Mouse (Mus musculus): Measurements from ENCODE around the gene Rpgrip1.

The Rpgrip1 gene

DNA sequence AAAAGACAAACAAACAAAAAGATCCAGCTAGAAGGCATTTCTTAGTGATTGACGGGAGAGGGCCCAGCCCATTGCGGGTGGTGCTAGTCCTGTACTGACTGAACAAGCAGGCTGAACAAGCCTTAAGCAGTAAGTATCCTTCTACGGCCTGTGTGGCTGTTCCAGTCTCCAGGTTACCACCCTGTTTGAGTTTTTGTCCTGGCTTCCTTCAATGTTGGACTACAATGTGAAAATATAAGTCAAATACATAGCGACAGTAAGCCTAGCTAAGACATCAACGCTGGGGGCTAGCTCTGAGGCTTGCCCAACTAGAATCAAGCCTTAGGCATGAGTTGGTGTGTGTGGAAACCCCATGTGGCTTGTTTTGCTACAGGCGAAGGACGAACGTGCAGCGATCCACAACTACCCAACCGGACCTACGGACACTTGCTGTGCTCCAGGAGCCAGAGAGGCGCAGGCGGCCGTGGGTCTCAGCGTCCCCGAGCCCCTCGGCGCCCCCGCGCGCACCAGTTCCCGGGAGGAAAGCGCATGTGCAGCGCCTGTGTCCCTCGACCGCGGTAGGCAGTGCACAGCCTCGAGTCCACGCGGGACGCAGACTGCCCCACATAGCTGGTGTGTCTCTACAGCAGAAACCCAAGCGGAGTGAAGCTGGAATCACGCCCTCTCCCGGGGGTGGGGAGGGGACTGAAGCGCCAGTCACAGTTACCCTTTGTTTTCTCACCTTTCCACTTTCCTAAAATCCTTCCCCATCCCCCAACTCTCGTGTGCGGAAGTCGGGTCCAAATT is 8.5 kb downstream of the Rpgrip1 start:
- peak; percentile 61 for DNase-seq

- no peak for DNase-seq
Observed at GRCm38 (mm10) chr14:52120169-52120568, 9.7 kb downstream of the Rpgrip1 start.

DNA sequence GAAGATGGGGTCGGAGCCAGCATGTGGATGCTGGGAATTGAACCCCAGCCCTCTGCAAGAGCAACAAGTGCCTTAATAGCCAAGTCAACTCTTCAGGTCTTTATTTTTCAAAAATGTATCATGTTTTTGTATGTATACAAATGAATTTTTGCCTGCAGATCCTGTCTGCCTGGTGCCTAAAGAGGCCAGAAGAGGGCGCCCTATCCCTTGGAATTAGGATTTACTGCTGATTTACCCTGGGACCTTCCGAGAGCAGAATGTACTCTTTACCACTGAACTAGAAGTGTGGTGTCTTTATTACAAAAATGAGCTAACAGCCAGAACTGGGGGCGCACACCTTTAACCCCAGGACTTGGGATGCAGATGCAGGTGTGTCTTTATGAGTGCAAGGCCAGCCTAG is 13.4 kb downstream of the Rpgrip1 start:
- peak; percentile 78 for DNase-seq

- DNase-seq = no peak
Observed at GRCm38 (mm10) chr14:52124636-52125035, 14.1 kb downstream of the Rpgrip1 start.

- no peak for DNase-seq
Observed at GRCm38 (mm10) chr14:52133584-52133983, 23.1 kb downstream of the Rpgrip1 start.

DNA sequence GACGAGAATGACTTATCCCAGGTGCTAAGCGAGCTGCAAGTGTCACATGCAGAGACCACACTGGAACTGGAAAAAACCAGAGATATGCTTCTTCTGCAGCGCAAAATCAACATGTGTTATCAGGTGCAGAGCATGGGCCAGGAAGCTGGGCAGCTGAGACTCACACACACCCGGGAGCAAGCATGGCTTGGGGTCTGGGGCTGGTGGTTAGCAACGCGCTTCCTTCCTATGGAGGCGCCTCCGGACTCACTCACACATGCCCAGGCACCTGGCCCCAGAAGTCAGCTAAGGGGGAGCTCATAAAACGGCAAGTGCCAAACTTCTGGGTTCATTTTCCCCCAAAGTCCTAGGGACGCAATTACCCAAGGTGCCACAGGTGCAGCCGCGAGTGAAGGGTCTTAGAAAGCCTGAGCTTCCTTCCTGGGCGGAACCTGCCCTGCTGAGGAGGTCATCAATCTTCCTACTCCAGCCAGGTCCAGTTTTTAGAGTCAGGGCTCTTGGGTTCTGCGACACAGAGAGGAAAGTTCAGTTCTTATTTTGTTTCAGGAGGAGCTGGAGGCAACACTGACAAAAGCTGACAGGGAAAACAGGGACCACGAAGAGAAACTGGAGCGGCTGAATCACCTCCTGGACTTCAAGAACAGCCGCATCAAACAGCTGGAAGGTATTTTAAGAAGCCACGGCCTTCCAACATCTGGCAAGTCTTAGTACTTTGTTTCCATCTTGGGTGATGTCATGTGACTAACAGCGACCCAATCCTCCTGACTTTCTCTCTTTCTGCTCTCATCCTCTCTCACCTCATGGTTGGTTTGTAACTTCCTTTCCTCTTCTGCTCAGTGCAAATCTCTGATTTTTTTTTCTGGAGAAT is 30.3 kb downstream of the Rpgrip1 start:
- no peak for DNase-seq

DNA sequence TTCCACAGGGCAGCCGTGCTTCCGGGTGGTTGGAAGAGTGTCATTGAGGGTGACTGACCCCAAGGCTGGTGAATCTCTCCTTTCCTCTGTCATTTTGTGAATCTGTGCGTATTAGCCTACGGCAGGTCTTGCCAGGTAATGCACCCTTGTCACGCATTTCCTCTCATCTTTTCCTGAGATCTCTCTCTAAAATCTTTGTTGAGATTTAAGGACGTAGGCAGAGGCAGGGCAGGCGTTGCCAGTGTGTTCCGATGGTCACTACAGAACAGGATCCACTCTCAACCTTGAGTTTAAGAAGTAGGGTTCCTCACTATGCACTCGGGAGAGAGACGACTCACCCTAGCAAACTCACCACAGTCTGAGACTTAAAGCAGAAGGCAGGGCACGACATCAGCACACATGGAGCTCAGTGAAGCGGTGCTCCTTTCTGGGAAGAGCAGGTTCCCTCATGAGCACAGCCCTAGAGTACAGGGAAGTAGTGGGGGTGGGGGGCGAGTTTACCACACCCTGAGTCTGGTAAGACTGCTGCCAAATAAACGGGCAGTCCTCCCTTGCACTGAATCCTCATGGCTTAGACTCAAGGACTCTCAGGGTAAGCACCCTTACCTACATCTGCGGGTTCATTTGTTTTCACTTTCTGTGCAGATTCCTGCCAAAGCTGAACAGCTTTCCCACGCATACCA is 31.1 kb downstream of the Rpgrip1 start:
- DNase-seq = no peak

- no peak for DNase-seq
Observed at GRCm38 (mm10) chr14:52144165-52144564, 33.7 kb downstream of the Rpgrip1 start.

DNA sequence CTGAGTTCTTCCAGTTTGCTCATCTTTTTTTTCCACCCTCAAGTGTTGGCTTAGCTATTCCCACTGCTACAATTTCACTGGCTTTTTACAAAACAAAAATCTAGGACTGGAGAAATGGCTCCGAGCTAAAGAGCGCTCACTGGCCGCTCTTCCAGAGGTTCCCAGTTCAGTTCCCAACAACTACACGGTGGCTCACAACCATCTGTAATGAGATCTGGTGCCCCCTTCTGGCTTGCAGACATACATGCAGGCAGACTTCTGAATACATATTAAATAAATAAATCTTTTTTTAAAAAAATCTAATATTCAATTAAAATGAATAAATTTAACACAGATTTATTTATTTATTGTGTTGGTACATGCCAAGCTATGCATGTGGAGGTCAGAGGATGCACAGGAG is 36.0 kb downstream of the Rpgrip1 start:
- DNase-seq = no peak

DNA sequence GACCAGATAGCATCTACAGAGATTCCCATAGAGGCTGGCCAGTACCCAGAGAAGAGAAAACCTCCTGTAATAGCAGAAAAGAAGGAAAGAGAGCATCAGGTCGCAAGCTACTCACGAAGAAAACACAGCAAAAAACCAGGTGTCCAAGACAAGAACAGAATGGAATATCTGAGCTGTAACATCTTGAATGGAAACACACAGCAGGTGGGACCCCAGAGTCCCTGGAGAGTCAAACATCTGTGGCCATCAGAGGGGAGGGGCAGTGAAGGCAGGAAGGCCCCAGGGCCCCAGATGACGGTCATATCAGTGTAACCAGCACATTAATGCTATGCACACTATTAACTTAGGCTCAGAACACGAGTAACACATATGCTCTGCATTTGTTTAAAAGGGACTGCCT is 39.4 kb downstream of the Rpgrip1 start:
- DNase-seq = no peak

DNA sequence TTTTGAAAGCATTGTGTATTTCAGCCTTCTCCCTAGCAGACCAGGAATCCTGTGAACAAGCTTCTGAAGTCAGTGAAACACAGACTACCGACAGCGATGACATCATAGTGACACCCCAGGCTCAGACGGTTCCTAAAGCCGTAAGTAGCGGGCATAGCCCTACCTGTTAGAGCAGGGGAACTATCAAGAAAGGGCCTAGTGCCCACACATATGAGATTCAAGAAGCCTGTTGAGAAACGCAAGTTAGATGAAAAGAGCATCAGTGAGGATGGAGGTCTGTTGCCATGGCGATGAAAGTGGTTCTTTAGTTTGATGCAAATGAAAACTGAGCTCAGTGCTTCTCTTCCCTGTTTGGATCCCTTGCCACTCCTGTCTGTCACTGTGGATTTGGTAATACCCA is 41.7 kb downstream of the Rpgrip1 start:
- no peak for DNase-seq

GRCm38 (mm10) chr14:52152613-52153012 is 42.1 kb downstream of the Rpgrip1 start:
- DNase-seq = no peak

GRCm38 (mm10) chr14:52155008-52155407 is 44.5 kb downstream of the Rpgrip1 start:
- no peak for DNase-seq

DNA sequence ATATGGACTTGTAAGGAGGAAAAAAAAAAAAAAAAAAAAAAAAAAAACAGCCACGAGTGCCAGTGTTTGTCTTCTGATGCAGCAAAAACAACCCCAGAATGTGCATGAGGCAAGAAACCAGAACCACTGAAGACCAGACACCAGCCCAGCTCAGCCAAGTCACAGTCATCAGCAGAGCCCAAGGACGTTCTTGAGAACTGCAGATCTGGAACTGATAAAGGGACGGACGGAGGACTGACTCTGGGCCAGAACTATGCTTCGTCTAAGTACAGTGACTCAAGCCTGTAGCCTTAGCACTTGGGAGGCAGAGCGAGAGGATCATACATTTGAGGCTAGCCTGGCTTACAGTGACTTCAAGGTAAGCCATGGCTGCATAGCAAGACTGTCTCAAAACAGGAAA is 50.4 kb downstream of the Rpgrip1 start:
- no peak for DNase-seq

DNA sequence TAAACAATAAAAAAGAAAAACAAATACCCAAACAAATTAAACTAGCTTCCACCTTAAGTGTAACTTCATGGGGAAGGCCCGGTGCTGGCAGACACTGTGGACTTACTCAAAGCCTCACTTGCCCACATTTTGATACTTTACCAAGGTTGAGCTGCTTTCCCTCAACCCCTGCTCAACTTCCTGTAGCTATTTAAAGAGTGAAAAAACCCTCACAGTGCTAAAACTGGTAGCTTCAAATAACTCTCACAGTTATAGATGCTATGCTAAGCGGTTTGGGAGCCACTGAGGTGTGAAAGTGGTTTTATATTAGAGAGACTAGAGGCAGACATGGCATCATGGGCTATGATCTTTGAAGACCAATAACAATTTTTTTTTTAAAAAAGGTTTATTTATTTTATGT is 56.1 kb downstream of the Rpgrip1 start:
- DNase-seq = no peak

GRCm38 (mm10) chr14:52188788-52189187 is 78.3 kb downstream of the Rpgrip1 start:
- DNase-seq = no peak

- no peak for DNase-seq
Observed at GRCm38 (mm10) chr14:52189519-52189918, 79.0 kb downstream of the Rpgrip1 start.

GRCm38 (mm10) chr14:52190740-52191359 is 80.3 kb downstream of the Rpgrip1 start:
- DNase-seq = peak; percentile 42

DNA sequence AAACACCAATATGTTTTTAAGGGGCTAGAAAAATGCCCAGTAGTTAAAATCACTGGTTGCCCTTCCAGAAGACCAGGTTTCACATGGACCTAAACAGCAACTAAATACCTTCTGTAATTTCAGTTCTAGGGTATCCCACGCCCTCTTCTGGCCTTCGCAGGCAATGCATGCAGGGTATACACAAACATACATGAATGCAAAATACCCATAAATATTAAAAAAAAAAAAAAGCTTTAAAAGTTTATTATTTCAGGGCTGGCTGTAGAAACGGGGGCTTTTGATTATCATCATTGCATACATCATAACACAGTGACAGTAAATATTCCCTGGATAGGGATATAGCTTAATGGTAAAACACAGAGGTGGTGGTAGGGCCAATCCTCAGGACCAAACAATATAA is 85.2 kb downstream of the Rpgrip1 start:
- DNase-seq = peak; percentile 59

DNA sequence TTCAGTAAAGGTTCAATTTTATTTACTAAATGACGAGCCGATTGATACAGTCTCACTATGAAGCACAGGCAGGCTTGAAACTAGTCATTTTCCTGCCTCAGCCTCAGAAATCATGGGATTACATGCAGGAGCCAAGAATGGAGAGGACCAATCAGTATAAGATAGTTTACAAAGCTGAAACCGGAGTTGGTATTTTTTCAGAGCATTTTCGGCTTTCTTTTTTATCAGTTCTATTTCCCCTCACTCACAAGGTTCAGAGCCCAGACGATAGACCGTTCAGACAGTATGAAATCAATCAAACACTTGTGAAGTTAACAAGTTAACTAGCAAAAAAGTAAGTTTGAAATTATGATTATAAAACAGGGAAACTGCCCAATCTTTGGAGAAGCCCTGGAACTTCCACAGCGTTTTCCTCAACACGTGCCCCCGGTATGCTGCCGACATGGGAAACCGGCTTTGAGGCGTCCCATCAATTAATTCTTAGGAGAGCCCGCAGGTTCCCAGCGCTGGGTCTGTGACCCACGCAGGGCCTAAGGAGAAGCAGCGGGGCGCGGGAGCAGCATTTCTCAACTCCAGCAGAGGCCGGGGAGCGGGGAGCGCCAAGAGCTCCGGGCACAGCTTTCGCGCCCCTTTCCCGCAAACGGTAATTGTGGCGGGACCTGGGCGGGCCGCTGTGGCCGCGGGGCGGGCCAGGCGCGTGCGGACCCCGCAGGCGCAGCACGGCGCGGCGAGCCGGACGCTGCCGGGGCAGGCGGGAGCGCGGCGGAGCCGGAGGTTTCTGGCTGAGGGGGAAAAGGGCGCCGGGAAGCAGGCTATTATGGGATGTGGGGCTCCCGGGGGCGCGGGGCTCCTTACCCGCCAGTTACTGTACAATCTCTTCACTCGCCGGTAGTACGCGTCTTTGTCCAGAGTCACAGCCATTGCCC is 86.0 kb downstream of the Rpgrip1 start:
- DNase-seq = no peak

GRCm38 (mm10) chr14:52197156-52197878 is 86.8 kb downstream of the Rpgrip1 start, which contains the start of gene Supt16:
Gene Supt16 (minus strand): TSS chr14:52197416.
- peak; percentile 87 for DNase-seq

Data from kidney, postnatal 14 days (tissue).